Mouse (Mus musculus) midbrain, embryonic 15.5 days (tissue): ENCODE data around the gene Zfp825. TPM values are rescaled to one million over a fixed set of nuclear protein-coding genes. Genes with fewer than 3 reads are reported as not detected.
"Not testable (repeated sequence)": the region's sequence is repeated elsewhere in the genome, so short reads cannot be mapped to it uniquely, and the experiment has no call there.

Experiments used
- ATAC-seq: fragments of 200-750 bp; cut with Nextera tagmentation; replicated peaks from 2 replicates; pipeline ENCODE4 v1.8.0; 2017; ENCODE audit warnings: moderate TSS enrichment
- H3K27ac ChIP-seq: fragments of 300-500 bp; sonication (generic); 2 replicates; pipeline ENCODE4 v1.5.1; 2015; ENCODE audit warnings: mild to moderate bottlenecking, inconsistent platforms
- H3K27me3 ChIP-seq: fragments of 300-500 bp; sonication (generic); replicated peaks from 2 replicates; pipeline ENCODE4 v1.6.1; 2015; ENCODE audit warnings: inconsistent platforms
- H3K36me3 ChIP-seq: fragments of 300-500 bp; sonication (generic); replicated peaks from 2 replicates; pipeline ENCODE4 v1.6.1; 2015; ENCODE audit warnings: inconsistent platforms
- H3K4me1 ChIP-seq: fragments of 300-500 bp; sonication (generic); 2 replicates; pipeline ENCODE4 v1.6.1; 2015; ENCODE audit warnings: inconsistent platforms
- H3K4me2 ChIP-seq: fragments of 300-500 bp; sonication (generic); 2 replicates; pipeline ENCODE4 v1.6.1; 2015; ENCODE audit warnings: inconsistent platforms, mild to moderate bottlenecking, moderate library complexity
- H3K4me3 ChIP-seq: fragments of 300-500 bp; sonication (generic); 2 replicates; pipeline ENCODE4 v1.5.1; 2015; ENCODE audit warnings: mild to moderate bottlenecking, inconsistent platforms
- H3K9ac ChIP-seq: fragments of 300-500 bp; sonication (generic); 2 replicates; pipeline ENCODE4 v1.6.1; 2015; ENCODE audit warnings: mild to moderate bottlenecking, inconsistent platforms
- H3K9me3 ChIP-seq: fragments of 300-500 bp; sonication (generic); 2 replicates; pipeline ENCODE4 v1.6.1; 2016; ENCODE audit warnings: inconsistent platforms
- WGBS: fragments of 180-500 bp; shearing (Covaris S2); methylation state at CpG from one replicate; pipeline ENCODE4 v1.1.7; 2015; ENCODE audit warnings: mixed read lengths; 5-methylcytosine and 5-hydroxymethylcytosine counted together
- polyA plus RNA-seq: library from polyadenylated mRNA; unstranded; fragments of >200 nt; fragmentation: Nextera tagmentation; extraction: Ambion mirVana; gene quantifications from 2 replicates; pipeline ENCODE4 v1.2.1, GENCODE M21; 2015

The Zfp825 gene
- polyA plus RNA-seq, 1 experiment from 2014 or later: 17.1 TPM

- H3K27ac ChIP-seq, H3K9me3 ChIP-seq, H3K9ac ChIP-seq, H3K27me3 ChIP-seq, H3K4me2 ChIP-seq, ATAC-seq, H3K4me3 ChIP-seq, H3K36me3 ChIP-seq, H3K4me1 ChIP-seq: not testable (repeated sequence)
- WGBS: 79% methylated on average over 3 of the region's 3 CpGs
Measured at GRCm38 (mm10) chr13:74484326-74484725, 9.5 kb downstream of the Zfp825 start.

GRCm38 (mm10) chr13:74471468-74471867, 22.3 kb downstream of the Zfp825 start:
- H3K4me3 ChIP-seq, H3K36me3 ChIP-seq, H3K9me3 ChIP-seq, H3K9ac ChIP-seq, H3K4me2 ChIP-seq, ATAC-seq, H3K4me1 ChIP-seq, H3K27me3 ChIP-seq, H3K27ac ChIP-seq: not testable (repeated sequence)
- 88% methylated on average over 2 of the region's 2 CpGs for WGBS

- no peaks in the 10 kb centered on the region for H3K36me3 ChIP-seq
- H3K4me3 ChIP-seq: peak overlapping the region; percentile 60
- H3K4me1 ChIP-seq: peaks cover 6% of the 10 kb centered on the region; the same call in 1 of the 2 replicates
- H3K9ac ChIP-seq: peak overlapping the region; percentile 70
- no peaks in the 10 kb centered on the region for H3K27me3 ChIP-seq
- H3K4me2 ChIP-seq: peak overlapping the region; percentile 84
- ATAC-seq: peak; percentile 100
- H3K27ac ChIP-seq: peak overlapping the region; percentile 90
- H3K9me3 ChIP-seq: no peaks in the 10 kb centered on the region
- under 1% methylated on average over 23 of the region's 23 CpGs for WGBS
Measured at GRCm38 (mm10) chr13:74462699-74463385, 30.9 kb downstream of the Zfp825 start.

- H3K27ac ChIP-seq: peak overlapping the region; percentile 90
- WGBS: 3% methylated on average over 7 of the region's 7 CpGs
- not testable (repeated sequence) for H3K36me3 ChIP-seq, H3K4me1 ChIP-seq, H3K27me3 ChIP-seq, H3K9me3 ChIP-seq, ATAC-seq
- H3K4me3 ChIP-seq: peak overlapping the region; percentile 60
- H3K9ac ChIP-seq: peak overlapping the region; percentile 70
- peak overlapping the region; percentile 84 for H3K4me2 ChIP-seq
Measured at GRCm38 (mm10) chr13:74462318-74462698, 31.5 kb downstream of the Zfp825 start.

GRCm38 (mm10) chr13:74439895-74440294, 53.9 kb downstream of the Zfp825 start:
- 28% methylated on average over 19 of the region's 19 CpGs for WGBS
- no peaks in the 10 kb centered on the region for H3K27me3 ChIP-seq
- no peak overlapping the region for H3K4me2 ChIP-seq
- H3K4me1 ChIP-seq: no peaks in the 10 kb centered on the region
- H3K36me3 ChIP-seq: peaks cover 27% of the 10 kb centered on the region
- no peak for ATAC-seq
- no peak overlapping the region for H3K9ac ChIP-seq
- no peak overlapping the region for H3K27ac ChIP-seq
- H3K4me3 ChIP-seq: no peak overlapping the region
- H3K9me3 ChIP-seq: peaks cover 24% of the 10 kb centered on the region

Other genes starting within 250 kb of the Zfp825 start
- 0.43 and 0.88 TPM in 2 replicates for gene Ahrr, start 201.7 kb downstream of the Zfp825 start, polyA plus RNA-seq
- gene Pdcd6, start 176.4 kb downstream of the Zfp825 start, polyA plus RNA-seq: 106 and 118 TPM in 2 replicates
- gene Sdha, start 143.7 kb downstream of the Zfp825 start, polyA plus RNA-seq: 238 and 246 TPM in 2 replicates
- 38.8 and 44.5 TPM in 2 replicates for gene Ccdc127, start 143.7 kb downstream of the Zfp825 start, polyA plus RNA-seq
- gene Lrrc14b, start 130.0 kb downstream of the Zfp825 start, polyA plus RNA-seq: not detected in 2 replicates
- gene Zfp72, start 103.2 kb downstream of the Zfp825 start, polyA plus RNA-seq: 9.0 and 9.6 TPM in 2 replicates
- 75.3 and 105 TPM in 2 replicates for gene Ftl1-ps1, start 94.3 kb downstream of the Zfp825 start, polyA plus RNA-seq
- 3.3 and 4.8 TPM in 2 replicates for gene Erap1, start 145.6 kb upstream of the Zfp825 start, polyA plus RNA-seq